Mouse (Mus musculus): ENCODE measurements around the gene Zbtb45.

DNA sequence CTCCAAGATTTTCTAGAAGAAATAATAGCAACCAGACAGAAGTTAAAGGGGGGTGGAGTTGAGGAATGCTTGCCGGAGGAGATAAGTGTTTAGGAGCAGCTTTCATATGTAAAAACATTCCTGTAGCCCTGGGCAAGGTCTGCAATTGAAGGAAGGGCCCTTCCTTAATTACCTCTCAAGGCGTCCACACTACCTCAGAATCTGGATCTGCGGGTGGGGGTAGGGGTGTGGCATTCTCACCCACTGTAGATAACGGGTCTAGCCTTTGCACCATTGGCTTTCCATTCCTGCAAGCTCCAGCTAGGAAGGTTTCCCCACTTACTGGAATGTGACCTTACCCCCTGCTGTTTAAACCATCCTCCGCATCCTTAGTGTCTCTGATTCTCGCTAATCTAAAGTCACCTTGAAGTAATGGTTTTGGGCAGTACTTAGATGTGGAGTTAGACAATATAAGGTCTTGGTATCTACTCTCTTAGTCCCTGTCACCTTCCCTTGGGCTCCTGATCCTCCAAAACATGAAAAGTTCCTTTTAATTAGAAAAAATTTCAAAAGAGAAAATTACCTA lies 4.5 kb upstream of the Zbtb45 start:
- TF ChIP-seq MXI1 (IDR thresholded peaks at IDR 0.05; ENCODE audit: low read depth, low read length) (no peak), USF2 (IDR thresholded peaks at IDR 0.05; ENCODE audit: borderline replicate concordance in 1 of 2, insufficient read depth in 1 of 2, low read depth in 1 of 2, low read length in 2 of 2) (no peak)
